Mouse (Mus musculus) embryonic stem cell, embryonic (primary cell): Measurements from ENCODE around the gene Baz2a.

Source experiments
- CTCF ChIA-PET, 4 experiments: fragments of 300-600 bp in 2 of 4; fragments of 350-600 bp in 2 of 4; sonication (Branson Sonifier 250); formaldehyde crosslinking; loops; one replicate each; lab custom pipeline; 2022; ENCODE audit warnings: inconsistent platforms in 2 of 4; lab: Charles Lee
- POLR2A ChIA-PET, 4 experiments: fragments of 300-600 bp in 2 of 4; fragments of 350-600 bp in 2 of 4; sonication (Branson Sonifier 250); formaldehyde crosslinking; loops; one replicate each; lab custom pipeline; 2022; ENCODE audit warnings: antibody characterized with exemption in 4 of 4, inconsistent platforms in 1 of 4; lab: Charles Lee

Baz2a gene

DNA sequence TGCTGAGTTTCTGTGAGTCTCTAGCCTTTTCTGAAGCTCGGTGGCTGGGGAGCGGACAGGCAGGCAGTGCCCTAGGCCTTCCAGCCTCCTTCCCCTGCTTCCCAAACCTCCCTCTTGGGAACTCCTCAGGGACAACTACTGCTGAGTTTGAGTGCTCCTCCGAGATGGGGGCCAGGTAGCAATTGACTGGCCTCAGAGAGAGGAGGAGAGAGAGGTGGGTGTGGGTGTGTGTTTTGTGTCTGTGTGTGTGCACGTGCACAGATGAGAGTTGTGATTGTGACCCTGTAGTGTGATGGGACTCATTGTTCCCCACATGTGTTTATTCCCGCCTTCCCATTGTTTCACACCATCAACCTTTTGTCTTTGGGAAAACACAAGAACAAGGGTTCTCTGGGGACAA is 36.1 kb downstream of the Baz2a start:
- CTCF ChIA-PET: interaction anchor here in 1 of 4 experiments (1.2 kb wide), 1 partner anchor 37 kb away, joined by 3 read pairs; the partner anchor contains the start of gene Baz2a
- POLR2A ChIA-PET: interaction anchor here in 3 of 4 experiments (0.5 to 1.8 kb wide), 15 partner anchors 9 to 166 kb away, joined by 3 to 6 read pairs (median 4); partner anchors contain the start of genes Atp5b (in 1 of the 3), Baz2a (in 1 of the 3) and Rbms2 (in 1 of the 3)

DNA sequence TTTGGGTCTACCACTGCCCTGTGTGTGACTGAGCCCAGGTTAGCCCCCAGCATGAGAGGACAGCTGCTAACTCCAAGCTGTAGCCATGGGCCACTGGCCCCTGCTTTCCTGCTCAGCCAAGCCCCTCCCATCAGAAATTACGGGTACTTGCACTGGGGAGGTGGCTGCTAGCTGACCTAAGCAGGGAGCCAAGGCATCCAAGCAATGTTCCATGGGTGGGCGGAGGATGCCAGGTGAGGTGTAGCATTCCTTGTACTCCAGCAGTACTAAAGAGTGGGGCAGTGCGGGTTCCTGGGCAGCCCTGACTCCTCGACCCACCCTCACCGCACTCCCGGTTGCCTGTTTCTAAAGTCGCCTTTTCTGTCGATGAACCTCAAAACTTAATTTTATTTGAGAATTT is 36.8 kb downstream of the Baz2a start:
- ChIA-PET CTCF (interaction anchor here in 3 of 4 experiments (0.5 to 1.2 kb wide), 3 partner anchors 21 to 62 kb away, joined by 3 to 4 read pairs (median 4); partner anchors contain the start of gene Baz2a (in 1 of the 3)), POLR2A (interaction anchor here in 2 of 4 experiments (0.5 to 1.8 kb wide), 14 partner anchors 11 to 568 kb away, joined by 3 to 6 read pairs (median 4); partner anchors contain the start of genes Atp5b (in 1 of the 2), Baz2a (in 1 of the 2) and Rbms2 (in 1 of the 2))

DNA sequence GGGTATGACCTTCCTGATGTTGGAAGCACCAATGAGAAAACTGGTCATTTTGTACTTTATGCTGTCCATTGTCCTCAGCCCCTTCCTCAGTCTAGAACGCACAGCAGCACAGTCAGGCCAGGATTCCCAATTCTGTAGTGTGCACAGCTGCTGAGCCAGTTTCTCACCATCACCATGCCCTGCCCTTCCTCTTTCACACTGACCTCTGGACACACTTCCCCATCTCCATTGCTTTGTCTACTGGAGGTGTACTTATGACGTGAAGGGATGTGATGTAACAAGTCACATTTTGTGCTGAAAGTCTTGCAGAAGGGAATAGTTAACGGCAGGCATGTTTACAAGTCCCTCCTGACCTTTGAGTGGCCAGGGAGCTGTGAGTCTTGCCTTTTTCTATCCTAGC is 39.9 kb downstream of the Baz2a start:
- POLR2A ChIA-PET: interaction anchor here in 2 of 4 experiments (0.7 to 6.1 kb wide), 12 partner anchors 10 to 96 kb away, joined by 3 to 51 read pairs (median 5); partner anchors contain the start of genes Atp5b (in 1 of the 2), Baz2a (in 1 of the 2) and Naca (in 1 of the 2)
- CTCF ChIA-PET: no interaction called here

DNA sequence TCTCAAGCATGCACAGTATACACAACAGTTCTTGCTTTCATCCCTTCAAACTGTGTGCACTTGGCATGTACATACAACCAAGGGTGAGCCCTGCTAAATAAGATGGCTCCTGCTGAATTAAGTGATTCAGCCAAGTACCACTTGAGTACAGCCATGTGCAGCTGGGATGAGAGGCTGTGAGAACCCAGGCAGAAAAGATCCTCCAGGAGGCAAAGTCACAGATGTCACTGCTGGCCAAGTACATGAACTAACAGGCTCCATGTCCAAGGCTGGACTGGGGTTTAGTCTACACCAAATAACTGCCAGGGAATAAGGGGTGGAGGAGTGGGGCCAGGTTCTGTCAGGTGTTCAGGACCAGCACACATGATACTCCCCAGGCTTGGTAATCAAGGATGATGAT is 40.4 kb downstream of the Baz2a start:
- ChIA-PET CTCF (interaction anchor here in 1 of 4 experiments (1.2 kb wide), 1 partner anchor 10 kb away, joined by 4 read pairs; no protein-coding TSS in a partner anchor), POLR2A (interaction anchor here (0.7 to 6.1 kb wide), 15 partner anchors 10 to 820 kb away, joined by 3 to 51 read pairs (median 5); partner anchors contain the start of genes Baz2a (in 2 of the 4), Atp5b (in 1 of the 4) and Mars (in 1 of the 4))

DNA sequence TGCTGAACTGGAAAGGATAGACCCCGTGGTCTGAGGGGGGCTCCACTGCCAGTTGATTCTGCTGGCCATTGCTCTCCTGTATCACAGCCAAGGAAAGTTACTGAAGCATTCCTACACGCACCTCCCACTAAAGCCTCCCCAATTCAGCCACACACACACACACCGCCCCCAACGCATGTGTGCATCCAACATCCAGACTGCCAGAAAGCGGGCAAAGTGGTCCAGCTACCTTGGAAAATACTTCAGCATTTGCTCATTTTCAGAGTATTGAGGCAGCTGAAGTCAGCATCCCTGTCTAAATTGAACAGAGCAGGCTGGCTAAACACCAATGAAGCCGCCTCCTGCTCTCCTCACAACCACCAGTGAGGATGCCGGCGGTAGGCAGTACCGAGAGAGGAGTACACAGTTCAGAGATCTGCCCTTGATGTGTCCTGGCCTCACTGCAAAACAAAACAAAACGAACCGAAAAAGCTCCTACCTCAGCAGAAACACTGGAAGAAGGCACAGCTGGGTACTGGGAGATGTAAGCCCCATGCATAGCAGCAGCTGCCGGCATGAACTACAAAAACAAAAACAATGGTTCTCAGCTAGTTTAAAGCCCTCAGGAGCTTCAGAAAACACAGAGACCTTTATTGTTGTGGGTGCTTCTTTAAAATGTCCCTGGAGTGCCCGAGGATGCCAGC is 42.4 kb downstream of the Baz2a start:
- POLR2A ChIA-PET: interaction anchor here in 3 of 4 experiments (0.6 to 6.1 kb wide), 21 partner anchors 9 to 213 kb away, joined by 3 to 51 read pairs (median 4); partner anchors contain the start of genes Baz2a (in 2 of the 3), Gls2 (in 2 of the 3), Atp5b (in 1 of the 3) and Rbms2 (in 1 of the 3)
- CTCF ChIA-PET: interaction anchor here (0.6 to 2.4 kb wide), 6 partner anchors 43 to 640 kb away, joined by 4 to 7 read pairs (median 5); partner anchors contain the start of gene Baz2a (in 2 of the 4)

DNA sequence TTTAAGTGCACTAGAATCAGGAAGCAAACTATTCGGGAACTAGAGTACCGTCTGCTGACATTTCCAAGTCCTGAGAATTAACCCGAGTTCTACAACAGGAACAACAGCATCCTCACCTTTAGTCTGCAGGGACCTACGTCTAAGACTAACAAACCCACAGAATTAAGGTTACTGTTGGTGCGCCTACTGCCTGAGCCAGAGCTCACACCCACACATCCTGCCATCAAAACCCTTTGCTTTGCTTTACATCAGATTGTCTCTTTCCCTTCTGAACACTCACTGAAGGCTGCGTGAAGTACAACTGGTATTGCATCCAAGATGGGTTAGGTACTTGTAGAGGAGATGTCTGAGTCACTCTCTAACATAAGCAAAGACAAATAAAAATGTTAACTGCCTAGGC is 44.0 kb downstream of the Baz2a start:
- CTCF ChIA-PET: no interaction called here
- POLR2A ChIA-PET: interaction anchor here in 1 of 4 experiments (1.1 kb wide), 1 partner anchor 23 kb away, joined by 3 read pairs; no protein-coding TSS in a partner anchor

DNA sequence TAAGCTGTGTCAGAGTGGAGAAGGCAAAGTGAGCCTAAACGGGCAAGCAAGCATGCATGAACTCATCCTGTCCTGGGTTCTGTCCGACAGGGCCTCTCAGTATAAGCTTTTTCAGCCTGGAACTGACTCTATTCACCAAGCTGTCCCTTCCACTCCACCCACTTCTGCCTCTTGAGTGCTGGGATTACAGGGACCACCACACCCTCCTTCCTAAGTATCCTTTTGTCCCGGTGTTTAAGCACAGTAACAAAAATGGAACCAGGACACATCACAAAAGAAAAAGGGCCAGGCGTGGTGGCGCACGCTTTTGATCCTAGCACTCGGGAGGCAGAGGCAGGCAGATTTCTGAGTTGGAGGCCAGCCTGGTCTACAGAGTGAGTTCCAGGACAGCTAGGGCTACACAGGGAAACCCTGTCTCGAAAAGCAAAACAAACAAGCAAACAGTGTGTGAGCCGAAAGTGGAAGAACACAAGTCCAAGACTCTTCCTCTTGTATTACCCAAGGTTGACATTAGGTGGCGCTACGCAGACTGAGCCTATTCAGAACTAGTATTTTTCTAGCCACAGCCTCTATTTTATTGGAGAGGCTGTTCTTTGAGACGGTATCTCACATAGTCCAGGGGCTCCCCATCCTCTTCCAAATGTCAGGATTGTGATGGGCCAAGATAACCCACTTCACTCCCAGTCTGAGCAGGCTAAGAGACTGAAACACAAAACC is 49.0 kb downstream of the Baz2a start:
- ChIA-PET CTCF (interaction anchor here in 3 of 4 experiments (0.5 to 3.4 kb wide), 24 partner anchors 9 to 597 kb away, joined by 3 to 22 read pairs (median 4); partner anchors contain the start of genes Baz2a (in 2 of the 3), Gls2 (in 1 of the 3), Nabp2 (in 1 of the 3) and Rnf41 (in 1 of the 3)), POLR2A (interaction anchor here (0.6 to 3.9 kb wide), 49 partner anchors 9 to 201 kb away, joined by 3 to 22 read pairs (median 4); partner anchors contain the start of genes Baz2a (in 2 of the 4), Spryd4 (in 2 of the 4), Atp5b (in 1 of the 4) and Cnpy2 (in 1 of the 4))

DNA sequence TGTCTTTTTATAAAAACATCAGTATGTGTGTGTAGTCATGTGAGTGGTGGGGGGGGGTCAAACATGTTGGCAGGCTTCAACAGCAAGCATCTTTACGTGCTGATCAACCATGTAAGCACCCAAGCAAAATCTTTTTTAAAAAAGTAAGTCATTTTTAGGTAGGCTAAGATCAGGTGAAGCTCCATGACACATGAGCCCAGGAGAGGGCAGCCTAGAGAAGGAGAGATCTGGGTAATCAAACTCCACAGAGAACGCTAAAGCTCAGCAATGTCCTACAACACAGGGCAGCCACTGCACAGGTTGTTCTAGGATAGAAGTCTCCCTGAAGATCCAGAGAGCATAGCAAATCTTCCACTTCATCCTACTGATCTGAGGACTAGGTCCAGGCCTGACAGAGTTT is 50.8 kb downstream of the Baz2a start:
- ChIA-PET CTCF (interaction anchor here (0.5 to 2.4 kb wide), 23 partner anchors 9 to 749 kb away, joined by 3 to 10 read pairs (median 4); partner anchors contain the start of genes Baz2a (in 1 of the 4), Gls2 (in 1 of the 4) and Rbms2 (in 1 of the 4)), POLR2A (interaction anchor here in 3 of 4 experiments (0.6 to 3.9 kb wide), 15 partner anchors 9 to 520 kb away, joined by 3 to 15 read pairs (median 4); partner anchors contain the start of genes Atp5b (in 1 of the 3), Cnpy2 (in 1 of the 3), Gls2 (in 1 of the 3) and Stat2 (in 1 of the 3))

DNA sequence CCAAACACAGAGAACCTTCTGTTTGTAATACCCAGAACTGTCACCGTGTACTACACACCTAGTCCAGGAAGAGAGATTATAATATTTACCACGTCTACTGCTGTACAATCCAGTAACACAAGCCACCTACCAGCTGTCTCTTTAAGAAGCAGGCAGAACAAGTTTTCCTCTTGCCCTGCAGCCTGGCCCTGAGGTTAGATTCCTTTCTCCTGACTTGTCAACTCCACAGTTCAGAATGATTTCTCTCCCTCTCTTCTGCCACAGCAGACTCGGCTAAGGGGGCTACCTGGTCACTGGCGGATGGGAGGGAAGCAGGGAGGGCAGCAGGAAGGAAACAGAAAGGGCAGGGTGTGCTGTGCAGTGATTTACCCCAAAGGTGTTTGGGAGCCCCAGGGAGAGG is 52.3 kb downstream of the Baz2a start:
- ChIA-PET CTCF (no interaction called here), POLR2A (no interaction called here)

DNA sequence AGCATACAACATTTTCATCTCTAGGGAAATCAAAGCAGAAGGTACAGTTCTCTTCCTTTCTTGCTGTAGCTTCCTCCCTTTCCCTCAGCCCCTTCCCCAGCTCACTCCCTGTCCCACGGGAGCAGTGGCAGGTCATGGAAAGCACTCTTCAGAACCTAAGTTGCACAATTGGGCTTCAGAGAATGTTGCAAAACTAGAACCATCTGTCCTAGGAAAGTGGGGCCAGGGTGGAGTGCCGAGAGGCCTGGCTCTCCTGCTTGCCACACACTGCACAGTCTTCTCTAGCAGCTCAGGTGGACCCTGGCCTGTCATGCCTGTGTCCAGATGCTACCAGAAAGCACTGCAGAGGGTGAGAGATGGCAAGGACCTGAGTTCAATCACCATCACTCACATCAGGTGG is 53.6 kb downstream of the Baz2a start:
- POLR2A ChIA-PET: interaction anchor here in 2 of 4 experiments (0.7 to 1.7 kb wide), 6 partner anchors 16 to 177 kb away, joined by 3 to 10 read pairs (median 4); partner anchors contain the start of gene Cnpy2 (in 1 of the 2)
- CTCF ChIA-PET: interaction anchor here in 1 of 4 experiments (0.6 to 2.2 kb wide), 2 partner anchors 54 to 675 kb away, joined by 4 to 7 read pairs; partner anchors contain the start of gene Baz2a

DNA sequence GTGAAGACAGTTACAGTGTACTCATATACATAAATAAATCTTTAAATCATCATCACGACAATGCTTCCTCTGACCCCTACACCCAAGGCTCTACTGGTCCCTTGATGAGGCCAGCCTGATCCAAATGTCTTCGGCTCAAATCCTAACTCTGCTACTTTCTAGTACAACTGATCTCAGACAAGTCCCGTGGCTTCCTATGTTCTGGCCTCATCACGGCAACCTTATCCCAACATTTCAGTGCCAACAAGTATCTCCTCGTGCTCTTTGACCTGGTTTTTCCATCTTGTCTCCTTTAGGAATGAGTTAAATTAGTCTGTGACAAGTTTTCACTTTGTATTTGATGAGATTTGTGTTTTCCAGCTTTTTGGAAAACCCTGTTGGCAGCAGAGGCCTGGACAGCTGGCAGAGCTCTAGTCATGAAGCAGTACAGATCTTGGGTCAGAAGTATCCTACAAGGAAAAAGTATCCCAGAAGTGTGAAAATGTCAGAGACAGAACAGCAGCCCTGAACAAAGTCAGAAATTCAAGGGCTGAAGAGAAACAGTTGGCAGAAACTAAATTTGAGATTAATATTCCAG is 57.5 kb downstream of the Baz2a start:
- ChIA-PET CTCF (interaction anchor here in 3 of 4 experiments (0.6 to 1.2 kb wide), 10 partner anchors 9 to 151 kb away, joined by 3 to 6 read pairs (median 3); partner anchors contain the start of genes Gls2 (in 1 of the 3) and Stat2 (in 1 of the 3)), POLR2A (interaction anchor here in 3 of 4 experiments (0.6 to 3.3 kb wide), 33 partner anchors 9 to 858 kb away, joined by 3 to 17 read pairs (median 4); partner anchors contain the start of genes Atp5b (in 2 of the 3), Gls2 (in 2 of the 3) and Naca (in 2 of the 3))

DNA sequence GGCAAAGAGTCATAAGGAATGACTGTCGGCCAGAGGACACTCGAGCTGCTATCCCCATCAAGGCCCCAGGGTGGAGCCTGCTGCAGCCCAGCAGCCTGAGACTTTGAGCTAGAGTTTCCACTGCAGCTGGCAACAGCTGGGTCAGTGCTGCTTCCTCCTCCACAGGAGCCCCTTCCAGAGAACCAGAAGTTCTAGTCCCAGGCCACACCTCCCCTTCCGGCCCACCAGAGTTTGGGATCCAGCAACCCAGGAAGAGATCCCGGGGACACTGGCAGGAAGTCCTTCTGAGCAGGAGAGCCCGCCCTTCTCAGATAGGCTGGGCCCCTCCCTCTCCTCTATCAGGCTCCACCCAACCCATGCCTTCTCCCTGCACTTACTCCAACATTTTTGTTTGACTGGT is 58.2 kb downstream of the Baz2a start:
- POLR2A ChIA-PET: interaction anchor here (0.5 to 3.3 kb wide), 43 partner anchors 8 to 859 kb away, joined by 3 to 17 read pairs (median 4); partner anchors contain the start of genes Atp5b (in 2 of the 4), Gls2 (in 2 of the 4), Naca (in 2 of the 4) and Baz2a (in 1 of the 4)
- CTCF ChIA-PET: interaction anchor here (0.6 to 1.2 kb wide), 16 partner anchors 9 to 528 kb away, joined by 3 to 6 read pairs (median 3); partner anchors contain the start of genes Baz2a (in 1 of the 4), Gls2 (in 1 of the 4) and Stat2 (in 1 of the 4)

DNA sequence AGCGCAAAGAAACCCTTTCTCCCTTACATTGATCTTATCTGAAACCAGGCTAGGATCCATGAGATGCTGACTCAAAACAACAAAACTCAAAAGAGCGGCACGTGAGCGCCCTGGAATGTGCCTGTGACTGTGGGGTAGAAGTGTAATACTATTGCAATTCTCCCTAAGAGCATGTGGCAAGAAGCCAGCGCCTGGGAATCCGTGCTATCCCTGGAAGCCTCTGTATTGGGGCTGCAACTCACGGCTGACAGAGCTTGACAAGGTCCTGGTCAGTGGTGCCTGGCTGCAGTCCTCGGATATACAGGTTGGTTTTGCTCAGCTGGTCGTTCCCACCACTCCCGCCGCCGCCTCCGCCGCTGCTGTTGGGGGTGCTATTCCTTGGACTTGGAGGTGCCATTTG is 59.6 kb downstream of the Baz2a start:
- POLR2A ChIA-PET: interaction anchor here in 2 of 4 experiments (1.0 to 3.3 kb wide), 13 partner anchors 10 to 60 kb away, joined by 3 to 17 read pairs (median 5); partner anchors contain the start of gene Baz2a (in 1 of the 2)
- CTCF ChIA-PET: interaction anchor here in 2 of 4 experiments (0.5 to 0.9 kb wide), 2 partner anchors 25 to 59 kb away, joined by 3 to 4 read pairs; no protein-coding TSS in a partner anchor

DNA sequence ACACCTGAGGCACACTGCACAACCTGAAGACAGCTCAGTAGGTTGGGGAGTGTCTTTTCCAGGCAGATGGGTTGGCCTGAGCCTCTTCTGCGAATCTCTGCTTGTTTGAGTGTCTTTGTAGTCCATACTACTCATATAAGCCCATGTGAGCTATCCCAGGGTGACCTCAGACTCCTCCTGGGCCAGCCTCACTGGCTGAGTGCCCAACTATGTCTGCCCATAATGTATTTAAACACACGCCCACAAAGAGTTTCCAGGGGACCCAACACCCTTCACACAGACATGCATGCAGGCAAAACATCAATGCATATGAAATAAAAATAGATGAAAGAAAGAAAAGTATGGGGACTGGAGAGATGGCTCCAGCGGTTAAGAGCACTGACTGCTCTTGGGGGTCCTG is 62.6 kb downstream of the Baz2a start:
- CTCF ChIA-PET: interaction anchor here in 1 of 4 experiments (0.7 kb wide), 1 partner anchor 221 kb away, joined by 10 read pairs; no protein-coding TSS in a partner anchor
- POLR2A ChIA-PET: interaction anchor here in 2 of 4 experiments (1.2 to 2.2 kb wide), 6 partner anchors 13 to 119 kb away, joined by 3 to 7 read pairs (median 4); partner anchors contain the start of genes Atp5b (in 1 of the 2) and Naca (in 1 of the 2)

DNA sequence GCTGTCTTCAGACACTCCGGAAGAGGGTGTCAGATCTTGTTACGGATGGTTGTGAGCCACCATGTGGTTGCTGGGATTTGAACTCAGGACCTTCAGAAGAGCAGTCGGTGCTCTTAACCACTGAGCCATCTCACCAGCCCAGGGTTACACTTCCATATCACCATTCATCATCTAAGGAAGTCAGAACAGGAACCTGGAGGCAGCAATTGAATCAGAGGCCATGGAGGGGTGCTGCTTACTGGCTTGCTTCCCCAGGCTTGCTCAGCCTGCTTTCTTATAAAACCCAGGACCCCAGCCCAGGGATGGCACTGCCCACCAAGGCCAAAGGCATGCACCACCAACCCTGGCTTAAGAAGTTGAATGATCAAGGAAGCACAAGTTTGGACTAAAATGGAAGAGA is 74.3 kb downstream of the Baz2a start:
- ChIA-PET CTCF (interaction anchor here in 2 of 4 experiments (0.6 to 1.5 kb wide), 4 partner anchors 11 to 157 kb away, joined by 3 to 4 read pairs (median 4); no protein-coding TSS in a partner anchor), POLR2A (interaction anchor here in 2 of 4 experiments (0.9 to 4.5 kb wide), 9 partner anchors 10 to 75 kb away, joined by 3 to 34 read pairs (median 4); partner anchors contain the start of genes Gls2 (in 1 of the 2) and Rbms2 (in 1 of the 2))

DNA sequence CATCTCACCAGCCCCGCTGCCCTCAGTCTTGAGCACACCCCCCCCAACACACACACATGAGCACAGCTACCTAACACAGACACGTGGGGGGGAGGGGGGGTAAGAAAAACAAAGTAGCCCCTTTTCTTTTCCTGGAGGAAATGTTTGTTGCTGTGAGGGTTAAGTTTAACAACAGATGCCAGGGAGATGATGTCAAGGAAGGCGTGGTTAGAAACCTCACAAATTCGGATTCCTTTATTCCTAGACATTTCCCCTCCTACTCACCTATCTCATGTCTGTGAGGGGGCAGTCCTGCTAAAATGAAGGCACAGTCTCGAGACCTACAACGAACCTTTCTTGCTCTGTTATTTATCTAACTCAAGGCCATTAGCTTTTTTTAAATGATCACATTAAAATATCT is 75.7 kb downstream of the Baz2a start:
- CTCF ChIA-PET: interaction anchor here in 3 of 4 experiments (0.5 to 1.5 kb wide), 12 partner anchors 10 to 997 kb away, joined by 3 to 10 read pairs (median 4); partner anchors contain the start of gene Baz2a (in 1 of the 3)
- POLR2A ChIA-PET: interaction anchor here in 3 of 4 experiments (0.6 to 4.5 kb wide), 18 partner anchors 9 to 530 kb away, joined by 3 to 34 read pairs (median 4); partner anchors contain the start of genes Cnpy2 (in 1 of the 3), Gls2 (in 1 of the 3), Rbms2 (in 1 of the 3) and Stat2 (in 1 of the 3)
